Mouse (Mus musculus): ENCODE measurements at regions not wholly inside any gene's neighbourhood (a gene's known extent, or its start where the extent isn't known, plus 50 kb on each side); places are given as distances from the start of the nearest gene placed in this dataset.

- Histone ChIP-seq H3K36me3 (replicated peaks; ENCODE audit: control insufficient read depth, insufficient read depth, low read depth, low read length) (no peaks in the 10 kb centered on the region), H3K4me1 (ENCODE audit: control insufficient read depth, insufficient read depth, low read length) (no peaks in the 10 kb centered on the region), H3K9ac (replicated peaks; ENCODE audit: low read length) (no peak overlapping the region), H3K27ac (replicated peaks; ENCODE audit: low read depth, low read length) (no peak overlapping the region), H3K27me3 (ENCODE audit: control insufficient read depth, insufficient read depth, low read length) (no peaks in the 10 kb centered on the region), H3K9me3 (replicated peaks; ENCODE audit: control insufficient read depth, low read length) (no peaks in the 10 kb centered on the region), H3K4me2 (ENCODE audit: low read depth, low read length) (no peak overlapping the region), H3K4me3 (ENCODE audit: low read depth, low read length) (no peak overlapping the region)
- DNase-seq (ENCODE audit: low spot score) (no peak), ATAC-seq (replicated peaks; ENCODE audit: insufficient number of reproducible peaks, low FRiP score, low TSS enrichment, low read depth) (no peak)
- 82% methylated on average over 3 of the region's 3 CpGs for WGBS
Measured at GRCm38 (mm10) chr3:72825618-72826017, 142.0 kb downstream of the Sis start.

DNA sequence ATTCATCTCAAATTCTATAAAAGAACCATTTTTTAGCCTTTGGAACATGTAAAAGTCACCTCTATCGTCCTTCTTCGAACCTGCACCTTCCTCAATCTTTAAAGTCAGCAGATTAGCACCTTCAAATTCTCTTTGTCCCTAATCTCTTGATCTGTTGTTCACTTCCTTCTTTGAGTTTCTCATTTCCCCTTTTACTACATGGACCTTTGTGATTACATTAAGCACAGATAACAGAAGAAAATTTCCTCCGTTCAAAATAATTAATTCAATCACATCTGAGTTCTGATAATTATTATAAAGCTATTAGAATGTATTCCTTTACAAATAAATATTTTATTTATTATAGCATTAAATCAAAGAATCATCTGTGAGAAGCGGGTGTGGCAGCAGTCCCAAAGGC is 144.5 kb downstream of the Sis start:
- no peak overlapping the region for H3K9ac ChIP-seq (replicated peaks; ENCODE audit: low read length)
- DNase-seq (ENCODE audit: low spot score) (no peak), ATAC-seq (replicated peaks; ENCODE audit: insufficient number of reproducible peaks, low FRiP score, low TSS enrichment, low read depth) (no peak)
- H3K36me3 ChIP-seq (replicated peaks; ENCODE audit: control insufficient read depth, insufficient read depth, low read depth, low read length): no peaks in the 10 kb centered on the region
- H3K27me3 ChIP-seq (ENCODE audit: control insufficient read depth, insufficient read depth, low read length): no peaks in the 10 kb centered on the region
- no peaks in the 10 kb centered on the region for H3K9me3 ChIP-seq (replicated peaks; ENCODE audit: control insufficient read depth, low read length)
- WGBS: 75% methylated on average over 4 of the region's 4 CpGs
- no peak overlapping the region for H3K4me2 ChIP-seq (ENCODE audit: low read depth, low read length)
- H3K27ac ChIP-seq (replicated peaks; ENCODE audit: low read depth, low read length): no peak overlapping the region
- no peaks in the 10 kb centered on the region for H3K4me1 ChIP-seq (ENCODE audit: control insufficient read depth, insufficient read depth, low read length)
- no peak overlapping the region for H3K4me3 ChIP-seq (ENCODE audit: low read depth, low read length)

GRCm38 (mm10) chr3:72790611-72791010 is 177.1 kb downstream of the Sis start:
- peak; percentile 9 for DNase-seq (ENCODE audit: low spot score)
- no peaks in the 10 kb centered on the region for H3K36me3 ChIP-seq (replicated peaks; ENCODE audit: control insufficient read depth, insufficient read depth, low read depth, low read length)
- no peak overlapping the region for H3K4me2 ChIP-seq (ENCODE audit: low read depth, low read length)
- H3K4me3 ChIP-seq (ENCODE audit: low read depth, low read length): no peak overlapping the region
- no peaks in the 10 kb centered on the region for H3K9me3 ChIP-seq (replicated peaks; ENCODE audit: control insufficient read depth, low read length)
- H3K27ac ChIP-seq (replicated peaks; ENCODE audit: low read depth, low read length): no peak overlapping the region
- H3K27me3 ChIP-seq (ENCODE audit: control insufficient read depth, insufficient read depth, low read length): no peaks in the 10 kb centered on the region
- no peak for ATAC-seq (replicated peaks; ENCODE audit: insufficient number of reproducible peaks, low FRiP score, low TSS enrichment, low read depth)
- WGBS: 53% methylated on average over 5 of the region's 5 CpGs
- H3K9ac ChIP-seq (replicated peaks; ENCODE audit: low read length): no peak overlapping the region
- no peaks in the 10 kb centered on the region for H3K4me1 ChIP-seq (ENCODE audit: control insufficient read depth, insufficient read depth, low read length)

Data from embryonic facial prominence, embryonic 11.5 days (tissue).